Mouse (Mus musculus) c-Kit-positive CD71-positive TER-119-positive erythroid progenitor cells, embryonic 14.5 days (primary cell): ENCODE measurements around the gene Trex1.
A peak's percentile ranks its signal among the peaks of the same experiment; 100 is the strongest.

Source experiments
- DNase-seq: peaks from one replicate; pipeline ENCODE4 v3.0.0-alpha.2; 2013; ENCODE audit warnings: low spot score

Gene Trex1

GRCm38 (mm10) chr9:109051651-109052489 lies 7.7 kb downstream of the Trex1 start:
- DNase-seq, result no peak

DNA sequence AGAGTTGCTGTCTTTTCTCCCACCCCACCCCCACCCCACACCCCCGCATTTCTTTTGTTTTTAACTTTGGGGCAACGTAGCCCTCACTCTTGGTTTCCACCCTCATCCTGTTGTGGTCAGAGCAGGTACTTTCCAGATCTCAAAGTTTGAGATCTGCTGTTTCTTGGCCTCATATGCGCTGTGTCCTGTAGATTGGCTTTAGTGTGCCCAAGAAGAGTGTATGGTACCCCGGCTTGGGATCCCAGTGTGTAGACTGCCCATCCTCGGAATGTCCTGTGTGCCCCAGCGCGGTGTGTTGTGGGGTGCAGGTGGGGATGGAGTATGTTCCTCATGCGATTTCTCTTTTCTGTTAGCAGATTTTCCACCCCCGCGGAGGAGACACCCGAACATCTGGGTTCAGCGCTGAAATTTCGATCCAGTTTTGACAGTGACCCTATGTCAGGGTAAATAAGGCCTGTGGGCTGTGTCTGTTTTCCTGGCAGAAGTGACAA lies 8.5 kb downstream of the Trex1 start:
- no peak for DNase-seq

DNA sequence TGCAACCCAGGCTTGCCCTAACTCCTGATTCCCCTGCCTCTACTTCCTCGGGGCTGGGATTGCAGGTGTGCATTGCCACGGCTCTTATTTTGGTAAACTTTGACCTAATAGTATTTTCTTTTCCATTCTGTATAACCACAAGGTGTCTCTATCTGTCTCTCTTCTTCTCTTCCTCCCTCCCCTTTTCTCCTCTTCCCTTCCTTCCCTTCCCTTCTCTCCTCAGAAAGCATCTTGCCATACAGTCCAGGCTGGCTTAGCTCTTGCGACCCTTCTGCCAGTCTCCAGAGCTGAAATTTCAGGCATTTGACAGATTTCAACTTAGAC lies 8.9 kb downstream of the Trex1 start:
- no peak for DNase-seq

GRCm38 (mm10) chr9:109049996-109050673 lies 9.4 kb downstream of the Trex1 start:
- no peak for DNase-seq

GRCm38 (mm10) chr9:109049316-109049715 lies 10.2 kb downstream of the Trex1 start:
- no peak for DNase-seq

GRCm38 (mm10) chr9:109046306-109046705 lies 13.2 kb downstream of the Trex1 start:
- peak; percentile 54 for DNase-seq

DNA sequence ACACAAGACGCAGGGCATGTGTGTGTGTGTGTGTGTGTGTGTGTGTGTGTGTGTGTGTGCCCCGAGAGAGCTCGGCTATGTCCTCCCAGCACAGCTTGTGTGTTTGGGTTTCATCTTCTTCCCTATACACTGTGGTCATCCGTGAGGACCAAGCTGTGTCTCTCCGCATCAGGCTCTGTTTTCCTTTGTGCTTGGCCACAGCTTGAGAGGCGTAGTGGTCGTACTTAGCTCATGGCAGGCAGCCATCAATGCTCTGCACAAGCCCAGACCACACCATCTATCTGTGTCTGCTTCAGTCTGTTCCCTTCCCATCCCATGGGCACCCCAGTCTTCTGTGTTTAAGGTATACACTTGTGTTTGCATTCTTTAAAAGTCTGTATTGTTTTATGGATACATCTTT lies 18.2 kb downstream of the Trex1 start:
- DNase-seq, result no peak

GRCm38 (mm10) chr9:109040906-109041305 lies 18.6 kb downstream of the Trex1 start:
- no peak for DNase-seq

GRCm38 (mm10) chr9:109040216-109040615 lies 19.3 kb downstream of the Trex1 start:
- no peak for DNase-seq

DNA sequence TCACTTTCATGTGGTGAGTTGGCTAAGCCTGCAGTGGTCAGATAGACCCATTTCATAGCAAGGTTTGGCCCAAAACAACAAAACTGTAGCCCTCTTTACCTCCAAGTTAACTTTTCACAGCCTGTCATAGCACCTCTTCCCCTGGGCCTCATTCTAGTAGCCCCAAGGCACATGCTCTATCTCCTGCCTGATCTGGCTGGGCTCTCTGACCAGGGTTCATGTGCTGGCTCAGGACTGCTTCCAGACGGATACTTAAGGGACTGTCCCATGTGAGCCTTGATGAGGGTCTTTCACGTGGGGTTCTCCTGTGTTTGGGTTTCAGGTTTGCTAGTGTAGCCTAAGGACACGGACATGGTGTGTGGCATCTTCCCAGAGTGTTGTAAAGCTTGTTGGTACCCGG lies 19.9 kb downstream of the Trex1 start:
- no peak for DNase-seq

DNA sequence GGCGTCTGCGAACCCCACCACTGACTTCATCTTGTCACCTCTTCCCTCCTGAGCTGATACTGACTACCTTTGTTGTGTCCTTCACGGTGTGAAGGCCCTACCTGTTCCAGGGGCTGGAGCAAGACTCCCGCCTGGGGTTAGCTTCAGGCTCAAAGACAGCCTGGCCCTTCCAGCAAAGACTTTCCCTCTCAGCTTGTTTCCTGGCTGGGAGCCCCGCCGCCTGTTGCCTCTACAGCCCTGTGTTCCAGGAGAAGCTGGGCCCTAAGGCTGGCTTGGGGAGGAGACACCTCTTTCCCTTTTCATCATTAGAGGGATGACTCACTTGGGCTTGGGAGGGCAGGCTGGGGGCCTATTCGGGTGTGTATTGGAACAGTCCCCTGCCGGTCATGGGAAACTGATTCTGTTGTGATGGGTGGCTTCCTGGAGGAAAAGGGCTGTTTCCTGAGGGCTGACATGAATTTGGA lies 20.6 kb downstream of the Trex1 start:
- no peak for DNase-seq

- no peak for DNase-seq
Measured at GRCm38 (mm10) chr9:109038086-109038895, 21.2 kb downstream of the Trex1 start, which contains the start of gene Shisa5. Gene Shisa5, plus strand, starts transcription at chr9:109038565.

GRCm38 (mm10) chr9:109032435-109032834 lies 27.1 kb downstream of the Trex1 start:
- DNase-seq, result no peak

DNA sequence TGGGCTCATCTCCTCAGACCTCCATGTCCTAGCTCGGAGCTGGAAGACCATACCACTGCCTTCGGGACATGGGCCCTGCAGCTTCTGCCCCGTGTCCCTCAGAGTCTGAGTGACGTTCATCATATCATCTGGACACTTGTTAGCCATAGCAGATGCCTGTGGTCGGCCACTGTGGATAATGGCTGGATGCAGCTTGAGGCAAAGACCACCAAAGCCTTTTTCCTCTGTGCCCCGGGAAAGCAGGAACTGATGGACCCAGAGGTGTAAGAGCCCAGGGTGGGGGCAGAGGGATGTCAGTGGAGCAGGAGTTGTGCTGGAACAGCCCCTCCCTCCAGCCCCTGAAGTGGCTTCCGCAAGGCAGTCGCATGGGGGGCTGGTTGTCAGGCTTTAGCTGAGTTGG lies 27.8 kb downstream of the Trex1 start:
- DNase-seq, result no peak

DNA sequence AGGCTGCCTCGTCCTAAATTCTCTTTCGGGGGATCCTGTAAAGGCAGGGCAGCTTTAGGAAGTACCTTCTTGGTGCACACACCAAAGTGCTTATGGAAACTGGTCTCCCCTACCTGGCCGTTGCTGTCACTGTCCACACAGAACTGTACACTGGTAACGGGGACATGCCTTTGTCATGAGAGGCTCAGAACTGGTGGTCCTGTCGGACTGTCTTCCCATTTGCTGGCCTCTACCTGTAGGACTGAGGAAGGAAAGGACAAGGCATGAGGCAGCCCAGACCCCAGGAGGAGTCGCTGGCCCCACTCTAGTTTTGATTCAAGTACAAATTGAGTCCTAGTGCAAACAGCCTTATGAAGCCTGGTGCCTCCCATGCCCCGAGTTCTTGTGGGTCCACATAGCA lies 28.5 kb downstream of the Trex1 start:
- DNase-seq, result no peak

GRCm38 (mm10) chr9:109030312-109030711 lies 29.2 kb downstream of the Trex1 start:
- DNase-seq, result no peak

DNA sequence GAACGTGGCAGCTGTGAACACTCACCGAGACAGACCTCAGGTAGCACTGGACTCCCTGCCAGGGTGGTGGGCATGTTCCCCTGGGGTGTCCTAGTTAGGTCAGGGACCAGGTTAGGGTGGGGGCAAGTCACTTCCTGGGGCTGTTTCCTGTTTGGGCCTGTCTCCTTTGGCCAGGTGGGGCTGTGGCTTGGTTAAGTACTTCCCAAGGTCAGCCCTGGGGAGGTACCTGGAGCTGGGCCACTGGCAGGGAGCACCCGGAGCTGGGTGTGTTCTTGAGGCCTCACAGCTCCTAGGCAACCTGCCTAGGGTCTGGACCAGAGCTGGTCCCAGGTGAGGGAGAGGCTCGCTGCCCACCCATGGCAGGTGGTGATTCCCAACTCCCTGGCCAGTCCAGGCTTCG lies 30.6 kb downstream of the Trex1 start:
- no peak for DNase-seq

DNA sequence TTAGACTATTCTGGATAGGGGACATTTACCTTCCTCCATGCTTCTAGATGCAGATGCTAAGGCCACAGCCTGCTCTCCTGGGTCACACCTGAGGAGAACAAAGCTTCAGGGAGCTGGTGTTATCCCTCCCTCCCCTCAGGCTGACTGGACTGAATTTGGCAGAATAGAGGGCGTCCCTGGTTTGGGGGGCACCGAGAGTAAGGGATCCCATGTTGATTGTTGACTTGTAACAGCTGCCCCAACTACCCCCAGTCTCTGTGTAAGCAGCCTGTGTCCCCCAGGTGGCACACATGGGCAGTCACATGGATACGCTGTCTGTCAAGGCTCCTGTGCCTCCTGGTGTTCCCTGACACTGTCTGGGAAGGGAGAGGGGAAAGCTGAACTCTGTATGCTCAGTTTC lies 31.1 kb downstream of the Trex1 start:
- DNase-seq, result no peak

- DNase-seq, result no peak
Measured at GRCm38 (mm10) chr9:109027521-109027920, 32.0 kb downstream of the Trex1 start.

- no peak for DNase-seq
Measured at GRCm38 (mm10) chr9:109022866-109023685, 36.5 kb downstream of the Trex1 start.

GRCm38 (mm10) chr9:109021428-109021827 lies 38.1 kb downstream of the Trex1 start:
- DNase-seq, result no peak
